Mouse (Mus musculus) ovary, adult 2 months (tissue): ENCODE data around the gene Gm45194. TPM values are rescaled to one million over a fixed set of nuclear protein-coding genes. Genes with fewer than 3 reads are reported as not detected.

Source experiments
- polyA plus RNA-seq: library from polyadenylated mRNA; depleted of rRNA; stranded (reverse); fragments of >200 nt; gene quantifications from 2 replicates; pipeline ENCODE4 v1.2.3, GENCODE M21; 2012; rRNA removed

Gm45194 gene
- polyA plus RNA-seq, result not detected in 2 replicates

DNA sequence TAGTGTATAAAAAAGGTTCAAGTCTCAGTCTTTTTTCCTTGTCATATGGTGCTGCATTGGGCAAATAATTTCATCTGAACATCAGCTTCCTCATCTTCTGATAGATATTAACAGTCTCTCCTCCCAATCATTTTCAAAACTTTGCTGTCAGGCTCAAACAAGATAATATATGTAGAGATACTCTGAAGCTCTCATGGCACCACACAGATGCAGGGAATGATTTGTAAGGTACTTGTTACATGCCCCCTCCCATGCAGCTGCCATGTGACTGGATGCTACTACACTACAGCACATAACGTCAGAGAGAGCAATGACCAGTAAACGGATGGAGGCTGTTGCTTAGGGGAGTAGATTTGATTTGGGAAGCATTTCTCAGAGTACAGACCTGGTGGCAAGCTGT, at the start of gene Gm45194:
Gm45194 (plus strand) TSS at position 301 of the 400 bp plus-strand sequence.

GRCm38 (mm10) chrX:112010707-112011106, 119.5 kb downstream of the Gm45194 start, which contains the start of gene Tex16:
Gene Tex16 (plus strand): TSS chrX:112011007.

GRCm38 (mm10) chrX:112238749-112239148, 347.6 kb downstream of the Gm45194 start, which contains the start of gene 4933403O08Rik:
Gene 4933403O08Rik (plus strand): TSS chrX:112239049.

Other genes starting within 250 kb of the Gm45194 start
- gene Hdx, start 194.3 kb upstream of the Gm45194 start, polyA plus RNA-seq, result 0.54 and 0.63 TPM in 2 replicates
- gene Tex16, start 119.6 kb downstream of the Gm45194 start, polyA plus RNA-seq, result not detected in 2 replicates